Mouse (Mus musculus) bone marrow macrophage, adult 2 months (primary cell): ENCODE measurements around the gene F2rl2.

ENCODE experiments used
- CTCF ChIP-seq: IDR thresholded peaks from 2 replicates; pipeline ENCODE4 v1.5.1; 2012; ENCODE audit warnings: low read depth, mild to moderate bottlenecking, low read length, moderate library complexity
- POLR2A ChIP-seq: IDR thresholded peaks from 2 replicates; pipeline ENCODE4 v1.6.1; 2012; ENCODE audit warnings: mild to moderate bottlenecking, low read depth, low read length, borderline replicate concordance

DNA sequence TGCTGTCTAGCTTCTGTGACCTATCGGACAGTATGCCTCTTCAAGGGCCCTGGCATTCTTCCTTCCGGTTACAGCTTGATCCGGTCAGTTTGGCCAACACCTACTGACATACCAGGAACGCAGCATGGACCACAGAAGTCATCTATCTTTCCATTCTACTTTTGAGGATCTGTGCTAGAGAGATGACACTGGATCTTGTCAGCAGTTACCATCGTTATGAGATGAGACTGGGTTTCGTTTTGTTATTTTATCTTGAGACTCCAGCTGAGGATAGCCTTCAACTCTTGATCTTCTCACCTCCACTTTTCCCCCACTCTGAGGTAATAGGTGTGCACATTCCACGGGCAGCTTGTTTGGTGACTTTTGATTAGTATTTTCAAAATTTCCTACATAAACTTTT is 24.3 kb upstream of the F2rl2 start:
- no peak for TF ChIP-seq POLR2A
- no peak for TF ChIP-seq CTCF
